ENCODE assay signal across 8 mouse cellular contexts in the genomic region with DNA sequence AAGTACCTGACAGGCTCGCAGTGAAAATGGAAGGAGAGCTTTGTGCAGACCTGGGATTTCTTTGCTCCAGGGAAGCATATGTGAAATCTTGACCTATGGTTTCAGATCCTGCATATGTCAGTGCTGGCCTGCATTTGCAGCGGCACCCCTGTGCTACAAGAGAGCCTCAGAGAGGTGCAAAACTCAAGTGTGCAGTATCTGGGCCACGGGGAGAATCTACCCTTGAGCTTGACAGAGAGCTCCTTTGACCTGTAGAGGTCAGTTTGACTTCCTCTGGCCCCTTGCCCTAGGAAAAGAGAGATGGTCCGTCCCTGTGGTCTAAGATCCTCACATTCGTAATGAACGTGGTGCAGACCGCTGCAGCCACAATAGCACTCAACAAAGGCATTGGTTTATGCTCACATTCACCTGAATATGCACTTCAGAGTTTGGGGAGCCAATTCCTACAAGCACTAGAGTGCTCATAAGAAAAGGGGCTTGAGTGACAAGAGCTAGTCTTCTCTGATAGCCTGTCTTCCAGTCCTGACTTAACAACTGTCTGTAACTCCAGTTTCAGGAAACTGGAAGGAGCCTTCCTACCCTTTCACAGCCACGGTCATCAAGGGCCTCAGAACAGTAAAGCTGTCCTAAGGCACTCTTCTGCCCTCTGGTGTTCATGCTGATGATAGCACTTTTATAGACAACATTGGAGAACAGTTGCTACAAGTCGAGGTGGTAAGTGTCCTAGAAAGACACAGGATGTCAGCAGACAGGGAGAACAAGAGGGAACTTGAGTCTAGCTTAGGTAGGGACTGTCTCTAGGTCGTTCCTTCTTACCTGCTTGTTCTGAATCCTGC.
DNase-seq lines count a peak whose midpoint lies in the region; ATAC-seq and TF ChIP-seq lines count a peak whose summit lies in the region.

No protein-coding gene starts in this region.

- no peaks in the 10 kb centered on the region for H3K9me3 ChIP-seq in heart, embryonic 12.5 days (replicated peaks)
- H3K9me3 ChIP-seq in intestine, postnatal 0 days (ENCODE audit: control insufficient read depth) = no peaks in the 10 kb centered on the region
- no peaks in the 10 kb centered on the region for H3K9me3 ChIP-seq in midbrain, embryonic 15.5 days

- peak; percentile 94 for TF ChIP-seq CTCF in intestine, postnatal 0 days (IDR thresholded peaks at IDR 0.05; ENCODE audit: low read depth)

- H3K27me3 ChIP-seq in heart, embryonic 12.5 days (replicated peaks) = no peaks in the 10 kb centered on the region
- no peaks in the 10 kb centered on the region for H3K27me3 ChIP-seq in intestine, postnatal 0 days (replicated peaks; ENCODE audit: control insufficient read depth, insufficient read depth, low read length)
- no peaks in the 10 kb centered on the region for H3K27me3 ChIP-seq in midbrain, embryonic 15.5 days (replicated peaks)

- no peak overlapping the region for H3K27ac ChIP-seq in heart, embryonic 12.5 days (ENCODE audit: poor library complexity, severe bottlenecking)
- H3K27ac ChIP-seq in intestine, postnatal 0 days (ENCODE audit: low read depth, low read length) = no peak overlapping the region
- no peak overlapping the region for H3K27ac ChIP-seq in midbrain, embryonic 15.5 days

- peak; percentile 30 to 61 for DNase-seq in heart, adult 18-20 months
- DNase-seq in cerebellum, adult 8-10 months = peak; percentile 21
- DNase-seq in left cerebral cortex, postnatal 10 days (ENCODE audit: extremely low spot score in 1 of 2, low spot score in 2 of 2) = peak; percentile 38 to 84
- DNase-seq in T-cell, adult 2 months (ENCODE audit: low spot score) = no peak

- H3K4me2 ChIP-seq in heart, embryonic 12.5 days = no peak overlapping the region
- H3K4me2 ChIP-seq in intestine, postnatal 0 days (replicated peaks; ENCODE audit: low read depth) = 0 out of 2 replicates have a peak overlapping the region, but pooled peaks have one; percentile 32
- no peak overlapping the region for H3K4me2 ChIP-seq in midbrain, embryonic 15.5 days

- no peaks in the 10 kb centered on the region for H3K36me3 ChIP-seq in heart, embryonic 12.5 days
- H3K36me3 ChIP-seq in intestine, postnatal 0 days (ENCODE audit: control insufficient read depth, insufficient read depth) = no peaks in the 10 kb centered on the region
- no peaks in the 10 kb centered on the region for H3K36me3 ChIP-seq in midbrain, embryonic 15.5 days (replicated peaks)

- H3K4me3 ChIP-seq in heart, embryonic 12.5 days = no peak overlapping the region
- H3K4me3 ChIP-seq in intestine, postnatal 0 days (ENCODE audit: low read depth, low read length) = no peak overlapping the region
- no peak overlapping the region for H3K4me3 ChIP-seq in midbrain, embryonic 15.5 days

- H3K9ac ChIP-seq in heart, embryonic 12.5 days = no peak overlapping the region
- no peak overlapping the region for H3K9ac ChIP-seq in intestine, postnatal 0 days (ENCODE audit: low read depth, low read length)
- H3K9ac ChIP-seq in midbrain, embryonic 15.5 days = no peak overlapping the region

- 51% methylated on average over 10 of the region's 10 CpGs for WGBS in heart, embryonic 12.5 days
- WGBS in intestine, postnatal 0 days = 58% methylated on average over 10 of the region's 10 CpGs
- 50% methylated on average over 10 of the region's 10 CpGs for WGBS in midbrain, embryonic 15.5 days

- peaks cover 17% of the 10 kb centered on the region for H3K4me1 ChIP-seq in heart, embryonic 12.5 days (replicated peaks)
- no peaks in the 10 kb centered on the region for H3K4me1 ChIP-seq in intestine, postnatal 0 days (replicated peaks; ENCODE audit: control insufficient read depth, insufficient read depth, low read length)
- H3K4me1 ChIP-seq in midbrain, embryonic 15.5 days = no peaks in the 10 kb centered on the region

- no peak for ATAC-seq in heart, embryonic 12.5 days (ENCODE audit: insufficient number of reproducible peaks, low FRiP score)
- ATAC-seq in frontal cortex, adult (ENCODE audit: low TSS enrichment) = peak; percentile 96
- peak; percentile 63; the same call in 1 of the 2 replicates for ATAC-seq in intestine, postnatal 0 days
- peak; percentile 87 for ATAC-seq in midbrain, embryonic 15.5 days (replicated peaks)

- intact Hi-C loops in left cerebral cortex, postnatal 10 days (cut with DNase I) = loop anchor here (10.0 kb wide), 2 partner anchors 197 to 223 kb away; partner anchors contain the start of gene Apob
